Mouse (Mus musculus): ENCODE results near the gene Cdh9. TPM values are rescaled to one million over a fixed set of nuclear protein-coding genes. Genes with fewer than 3 reads are reported as not detected.

Gene Cdh9
- polyA plus RNA-seq (2012; rRNA removed; ENCODE audit: low replicate concordance) = 0.09 and 0.14 TPM in 2 replicates

GRCm38 (mm10) chr15:16728470-16729011 is at the start of gene Cdh9:
TSS of gene Cdh9 (plus strand) at chr15:16728756.

